Mouse (Mus musculus) hindbrain, postnatal 0 days (tissue): ENCODE data around the gene Stra6. TPM values are rescaled to one million over a fixed set of nuclear protein-coding genes. Genes with fewer than 3 reads are reported as not detected.

ENCODE experiments used
- ATAC-seq: fragments of 200-750 bp; cut with Nextera tagmentation; 2 replicates; pipeline ENCODE4 v1.8.0; 2017; ENCODE audit warnings: mild to moderate bottlenecking, moderate TSS enrichment, moderate library complexity
- DNase-seq: peaks from one replicate; pipeline ENCODE4 v3.0.0-alpha.2; 2015; ENCODE audit warnings: low spot score
- H3K27ac ChIP-seq: fragments of 300-500 bp; sonication (generic); 2 replicates; pipeline ENCODE4 v1.5.1; 2014; ENCODE audit warnings: mild to moderate bottlenecking
- H3K27me3 ChIP-seq: fragments of 300-500 bp; sonication (generic); 2 replicates; pipeline ENCODE4 v1.6.1; 2014; ENCODE audit warnings: low read length, mixed read lengths; ENCODE audit not compliant: insufficient read depth
- H3K36me3 ChIP-seq: fragments of 300-500 bp; sonication (generic); 2 replicates; pipeline ENCODE4 v1.6.1; 2014; ENCODE audit warnings: low read length, mixed read lengths; ENCODE audit not compliant: insufficient read depth
- H3K4me1 ChIP-seq: fragments of 300-500 bp; sonication (generic); 2 replicates; pipeline ENCODE4 v1.6.1; 2014; ENCODE audit warnings: antibody characterized with exemption, low read length, mixed read lengths; ENCODE audit not compliant: insufficient read depth
- H3K4me2 ChIP-seq: fragments of 300-500 bp; sonication (generic); 2 replicates; pipeline ENCODE4 v1.6.1; 2014; ENCODE audit warnings: low read depth, mild to moderate bottlenecking, low read length, moderate library complexity, mixed read lengths
- H3K4me3 ChIP-seq: fragments of 300-500 bp; sonication (generic); 2 replicates; pipeline ENCODE4 v1.5.1; 2014; ENCODE audit warnings: low read length
- H3K9ac ChIP-seq: fragments of 300-500 bp; sonication (generic); replicated peaks from 2 replicates; pipeline ENCODE4 v1.6.1; 2014; ENCODE audit warnings: mild to moderate bottlenecking, low read length, moderate library complexity, mixed read lengths
- H3K9me3 ChIP-seq: fragments of 300-500 bp; sonication (generic); 2 replicates; pipeline ENCODE4 v1.6.1; 2016; ENCODE audit warnings: low read length, mixed read lengths
- CTCF ChIP-seq: IDR thresholded peaks from 2 replicates; pipeline ENCODE4 v1.5.1; 2016; ENCODE audit warnings: antibody characterized with exemption, control low read depth, low read depth
- WGBS: fragments of 180-500 bp; shearing (Covaris S2); extraction: QIAGEN DNeasy Blood & Tissue Kit; methylation state at CpG from one replicate; pipeline ENCODE4 v1.1.7; 2014; 5-methylcytosine and 5-hydroxymethylcytosine counted together
- polyA plus RNA-seq: library from polyadenylated mRNA; unstranded; fragments of >200 nt; fragmentation: Nextera tagmentation; extraction: Ambion mirVana; gene quantifications from 2 replicates; pipeline ENCODE4 v1.2.1, GENCODE M21; 2015
- total RNA-seq: library from RNA; depleted of rRNA; stranded (reverse); fragments of >200 nt; gene quantifications from 2 replicates; pipeline ENCODE4 v1.2.3, GENCODE M21; 2014

Gene Stra6
- total and polyA plus RNA-seq, 2 experiments from 2014 or later, result 7.5 to 19.2 TPM

DNA sequence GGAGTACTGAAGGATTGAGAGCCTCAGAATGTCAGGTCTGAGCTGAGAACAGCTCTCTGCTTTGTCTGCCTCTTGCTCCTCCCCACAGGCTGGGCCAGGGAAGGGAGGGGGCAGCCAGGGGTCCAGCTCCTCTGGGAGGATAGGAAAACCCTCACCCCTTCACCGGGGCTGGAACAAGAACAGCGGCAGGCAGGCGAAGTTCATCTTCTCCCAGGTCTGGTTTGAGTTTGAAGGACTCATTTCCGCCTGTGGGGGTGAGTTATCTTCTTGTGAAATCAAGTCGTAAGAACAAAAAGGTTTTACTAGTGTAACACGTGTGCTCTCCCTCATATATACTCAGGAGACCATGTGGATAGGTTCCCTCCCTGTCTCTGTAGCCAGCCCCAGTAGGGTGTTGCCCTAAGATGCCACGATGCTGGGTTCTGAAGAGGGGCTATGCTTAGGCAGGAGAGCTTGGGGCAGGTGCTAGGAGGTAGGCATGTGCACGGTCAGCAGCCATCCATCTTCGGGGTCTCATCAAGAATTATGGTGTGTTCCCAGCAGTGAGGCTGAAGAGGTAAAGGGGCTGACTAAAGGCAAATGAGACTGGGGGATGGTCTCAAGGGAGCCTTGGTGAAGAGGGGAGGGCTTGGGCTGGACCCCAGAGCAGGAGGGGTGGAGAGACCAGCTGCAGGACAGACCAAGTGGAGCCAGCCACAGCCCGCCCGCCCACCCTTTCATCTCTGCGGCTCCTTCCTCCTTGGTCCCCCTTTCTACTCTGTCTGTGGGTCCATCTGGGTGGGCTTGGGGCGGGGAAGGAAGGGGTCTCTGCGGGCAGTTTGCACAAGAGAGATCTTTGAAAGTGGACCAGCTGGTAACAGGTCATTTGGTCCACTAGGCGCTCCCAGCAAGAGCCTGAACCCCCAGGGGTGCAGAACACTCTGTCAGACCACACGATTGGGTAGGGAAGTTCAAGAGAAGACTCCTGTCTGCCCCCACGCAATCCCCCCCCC is 70.6 kb downstream of the Stra6 start:
- no peaks in the 10 kb centered on the region for H3K9me3 ChIP-seq
- 0 out of 2 replicates have a peak overlapping the region, but pooled peaks have one; percentile 7 for H3K4me2 ChIP-seq
- DNase-seq, result peak; percentile 40
- H3K36me3 ChIP-seq, result no peaks in the 10 kb centered on the region
- H3K9ac ChIP-seq, result no peak overlapping the region
- H3K4me1 ChIP-seq, result peaks cover 24% of the 10 kb centered on the region; the same call in 1 of the 2 replicates
- H3K27ac ChIP-seq, result peak overlapping the region; percentile 54
- 23% methylated on average over 17 of the region's 17 CpGs for WGBS
- no peak for TF ChIP-seq CTCF
- H3K27me3 ChIP-seq, result no peaks in the 10 kb centered on the region; the same call in 1 of the 2 replicates
- peak; percentile 28; the same call in 1 of the 2 replicates for ATAC-seq
- no peak overlapping the region for H3K4me3 ChIP-seq

DNA sequence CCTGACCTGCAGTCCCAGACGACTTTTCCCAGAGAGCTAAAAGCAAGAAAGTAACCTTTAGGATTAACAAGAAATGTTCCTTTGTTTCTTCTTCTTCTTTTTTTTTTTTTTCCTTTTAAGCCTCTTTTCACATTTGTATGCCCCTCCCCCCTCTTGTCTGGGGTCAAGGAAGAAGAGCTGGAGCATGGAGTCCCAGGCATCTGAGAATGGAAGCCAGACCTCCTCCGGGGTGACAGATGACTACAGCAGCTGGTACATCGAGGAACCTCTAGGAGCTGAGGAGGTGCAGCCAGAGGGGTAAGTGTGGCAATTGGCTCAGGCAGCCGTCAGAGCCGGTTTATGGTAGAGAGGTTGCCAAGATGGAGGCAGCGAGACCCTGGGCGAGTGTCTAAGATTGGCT is 71.3 kb downstream of the Stra6 start:
- peak overlapping the region; percentile 54; the same call in 1 of the 2 replicates for H3K27ac ChIP-seq
- H3K9ac ChIP-seq, result no peak overlapping the region
- H3K4me2 ChIP-seq, result no peak overlapping the region
- H3K36me3 ChIP-seq, result no peaks in the 10 kb centered on the region
- no peak for TF ChIP-seq CTCF
- no peaks in the 10 kb centered on the region for H3K27me3 ChIP-seq
- H3K9me3 ChIP-seq, result no peaks in the 10 kb centered on the region
- H3K4me3 ChIP-seq, result no peak overlapping the region
- ATAC-seq (peak; percentile 27), DNase-seq (peak; percentile 74)
- WGBS, result 23% methylated on average over 7 of the region's 7 CpGs
- peaks cover 24% of the 10 kb centered on the region; the same call in 1 of the 2 replicates for H3K4me1 ChIP-seq

DNA sequence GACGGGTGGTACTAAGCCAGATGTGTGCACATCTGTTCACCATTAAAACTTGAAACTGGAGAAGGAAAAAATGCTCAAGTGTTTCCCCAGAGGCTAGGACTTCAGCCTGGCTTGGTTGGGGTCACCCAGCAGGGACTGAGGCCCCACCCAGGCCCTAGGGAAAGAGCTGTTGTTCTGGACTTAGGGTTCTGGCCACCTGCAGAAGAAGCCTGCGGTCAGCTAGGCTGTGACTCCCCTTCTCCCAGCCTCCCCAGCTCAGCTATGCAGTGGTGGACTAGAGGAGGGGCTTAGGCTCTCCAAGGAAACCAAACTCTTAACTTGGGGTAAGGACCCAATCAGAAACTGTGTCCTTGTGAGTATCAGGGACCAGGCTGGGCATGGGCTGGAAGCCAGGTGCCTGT is 72.3 kb downstream of the Stra6 start:
- ATAC-seq, result no peak

DNA sequence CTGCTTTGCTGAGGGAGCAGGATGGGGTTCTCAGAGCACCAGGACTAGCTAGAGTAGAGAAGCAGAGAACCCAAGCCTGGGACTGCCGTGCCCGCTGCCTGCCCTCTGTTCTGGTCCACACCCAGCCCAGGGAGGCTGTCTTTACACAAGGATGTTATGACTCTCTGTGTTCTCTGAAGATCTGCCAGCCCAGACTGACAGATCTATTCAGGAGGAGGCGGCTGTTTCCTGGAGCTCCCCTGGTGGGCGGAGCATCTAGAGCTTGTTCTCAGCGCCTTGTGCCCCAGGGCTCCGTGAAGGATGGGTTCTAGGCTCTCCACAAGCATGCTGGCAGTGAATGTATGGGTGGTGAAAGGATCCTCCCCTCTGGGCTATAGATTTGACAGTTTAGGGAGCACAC is 76.4 kb downstream of the Stra6 start:
- DNase-seq (no peak), ATAC-seq (no peak)
- no peak overlapping the region for H3K9ac ChIP-seq
- no peak overlapping the region for H3K27ac ChIP-seq
- WGBS, result 32% methylated on average over 6 of the region's 6 CpGs
- no peak for TF ChIP-seq CTCF
- no peaks in the 10 kb centered on the region for H3K36me3 ChIP-seq
- H3K27me3 ChIP-seq, result no peaks in the 10 kb centered on the region
- no peak overlapping the region for H3K4me2 ChIP-seq
- no peaks in the 10 kb centered on the region for H3K9me3 ChIP-seq
- peaks cover 7% of the 10 kb centered on the region; the same call in 1 of the 2 replicates for H3K4me1 ChIP-seq
- no peak overlapping the region for H3K4me3 ChIP-seq

More for the DNA sequence above, 72.3 kb downstream of the Stra6 start:
- Histone ChIP-seq H3K4me1 (peaks cover 24% of the 10 kb centered on the region; the same call in 1 of the 2 replicates), H3K36me3 (no peaks in the 10 kb centered on the region), H3K9ac (no peak overlapping the region), H3K27me3 (no peaks in the 10 kb centered on the region), H3K9me3 (no peaks in the 10 kb centered on the region), H3K27ac (no peak overlapping the region), H3K4me3 (no peak overlapping the region), H3K4me2 (no peak overlapping the region)
- DNase-seq, result no peak
- 31% methylated on average over 2 of the region's 2 CpGs for WGBS
- TF ChIP-seq CTCF, result no peak

DNA sequence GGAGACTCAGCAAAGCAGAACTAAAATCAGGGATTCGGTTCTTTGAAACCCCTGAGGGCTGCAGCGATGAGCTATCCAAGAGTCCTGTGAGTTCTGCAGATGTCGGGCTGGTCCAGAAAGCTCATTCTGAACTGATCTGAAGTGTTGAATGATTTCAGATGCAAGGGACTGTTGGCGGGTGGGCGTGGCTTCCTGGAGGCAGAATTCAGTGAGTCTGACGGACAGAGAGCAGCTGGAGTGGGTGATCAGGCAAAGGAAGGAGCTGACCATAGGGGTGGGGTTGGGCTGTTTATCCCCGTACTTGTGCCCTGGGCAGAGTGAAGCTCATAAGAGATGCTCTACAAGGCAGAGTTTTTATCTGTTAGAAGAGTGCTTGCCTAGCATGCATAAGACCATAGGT is 79.8 kb downstream of the Stra6 start:
- no peak overlapping the region for H3K4me2 ChIP-seq
- DNase-seq (no peak), ATAC-seq (no peak)
- no peak overlapping the region for H3K27ac ChIP-seq
- no peak for TF ChIP-seq CTCF
- H3K36me3 ChIP-seq, result no peaks in the 10 kb centered on the region
- no peak overlapping the region for H3K4me3 ChIP-seq
- no peaks in the 10 kb centered on the region for H3K27me3 ChIP-seq
- H3K4me1 ChIP-seq, result 0 out of 2 replicates have a peak, but pooled peaks cover 8% of the 10 kb centered on the region
- no peaks in the 10 kb centered on the region for H3K9me3 ChIP-seq
- WGBS, result 34% methylated on average over 7 of the region's 7 CpGs
- no peak overlapping the region for H3K9ac ChIP-seq

GRCm38 (mm10) chr9:58144664-58145063 is 81.1 kb downstream of the Stra6 start:
- H3K4me2 ChIP-seq, result no peak overlapping the region
- H3K9me3 ChIP-seq, result no peaks in the 10 kb centered on the region
- H3K9ac ChIP-seq, result no peak overlapping the region
- ATAC-seq (no peak), DNase-seq (no peak)
- 0 out of 2 replicates have a peak, but pooled peaks cover 5% of the 10 kb centered on the region for H3K4me1 ChIP-seq
- no peak overlapping the region for H3K4me3 ChIP-seq
- no peaks in the 10 kb centered on the region for H3K27me3 ChIP-seq
- no peak for TF ChIP-seq CTCF
- no peak overlapping the region for H3K27ac ChIP-seq
- WGBS, result 57% methylated on average over 1 of the region's 1 CpGs
- H3K36me3 ChIP-seq, result no peaks in the 10 kb centered on the region
